Mouse (Mus musculus): ENCODE results near the gene Hist1h3g.

DNA sequence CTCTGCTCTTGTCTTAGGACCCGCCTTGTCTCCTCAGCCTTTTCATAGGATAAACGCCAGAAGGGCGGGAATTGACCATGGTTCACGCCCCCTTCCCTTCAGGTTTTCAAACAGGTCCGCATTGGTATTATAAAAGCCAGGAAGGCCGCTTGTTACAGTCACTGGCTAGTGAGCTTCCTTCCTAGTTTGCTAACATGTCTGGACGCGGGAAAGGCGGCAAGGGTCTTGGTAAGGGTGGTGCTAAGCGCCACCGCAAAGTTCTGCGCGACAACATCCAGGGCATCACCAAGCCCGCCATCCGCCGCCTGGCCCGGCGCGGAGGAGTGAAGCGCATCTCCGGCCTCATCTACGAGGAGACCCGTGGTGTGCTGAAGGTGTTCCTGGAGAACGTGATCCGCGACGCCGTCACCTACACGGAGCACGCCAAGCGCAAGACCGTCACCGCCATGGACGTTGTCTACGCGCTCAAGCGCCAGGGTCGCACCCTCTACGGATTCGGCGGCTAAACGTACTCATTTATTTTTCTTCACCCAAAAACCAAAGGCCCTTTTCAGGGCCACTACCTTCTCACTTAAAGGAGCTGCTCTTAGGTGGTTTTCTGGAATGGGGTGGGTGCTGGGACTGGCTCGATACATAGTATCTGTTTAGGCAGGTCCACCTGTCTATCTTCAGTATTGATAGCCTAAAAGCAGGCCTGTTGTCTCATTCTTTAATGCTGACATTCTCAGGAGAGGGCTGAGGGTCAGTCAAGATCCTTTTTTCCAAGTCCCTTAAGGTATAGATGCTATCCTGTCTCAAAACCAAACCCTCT, 46.4 kb downstream of the Hist1h3g start, which contains the start of gene Hist1h4d:
- TF ChIP-seq GATA1 (IDR thresholded peaks at IDR 0.05; ENCODE audit: borderline replicate concordance, low read length), result no peak
- TF ChIP-seq FLI1 (IDR thresholded peaks at IDR 0.05; ENCODE audit: low read length), result no peak

All from megakaryocyte, embryonic 14.5 days (primary cell).